Mouse (Mus musculus): Measurements from ENCODE around the gene Mtmr6. TPM values are rescaled to one million over a fixed set of nuclear protein-coding genes. Genes with fewer than 3 reads are reported as not detected.
A peak's percentile ranks its signal among the peaks of the same experiment; 100 is the strongest.

Mtmr6 gene
- polyA plus RNA-seq (2012; ENCODE audit: insufficient read depth, insufficient read length, missing spikeins): 33.1 and 54.3 TPM in 2 replicates

DNA sequence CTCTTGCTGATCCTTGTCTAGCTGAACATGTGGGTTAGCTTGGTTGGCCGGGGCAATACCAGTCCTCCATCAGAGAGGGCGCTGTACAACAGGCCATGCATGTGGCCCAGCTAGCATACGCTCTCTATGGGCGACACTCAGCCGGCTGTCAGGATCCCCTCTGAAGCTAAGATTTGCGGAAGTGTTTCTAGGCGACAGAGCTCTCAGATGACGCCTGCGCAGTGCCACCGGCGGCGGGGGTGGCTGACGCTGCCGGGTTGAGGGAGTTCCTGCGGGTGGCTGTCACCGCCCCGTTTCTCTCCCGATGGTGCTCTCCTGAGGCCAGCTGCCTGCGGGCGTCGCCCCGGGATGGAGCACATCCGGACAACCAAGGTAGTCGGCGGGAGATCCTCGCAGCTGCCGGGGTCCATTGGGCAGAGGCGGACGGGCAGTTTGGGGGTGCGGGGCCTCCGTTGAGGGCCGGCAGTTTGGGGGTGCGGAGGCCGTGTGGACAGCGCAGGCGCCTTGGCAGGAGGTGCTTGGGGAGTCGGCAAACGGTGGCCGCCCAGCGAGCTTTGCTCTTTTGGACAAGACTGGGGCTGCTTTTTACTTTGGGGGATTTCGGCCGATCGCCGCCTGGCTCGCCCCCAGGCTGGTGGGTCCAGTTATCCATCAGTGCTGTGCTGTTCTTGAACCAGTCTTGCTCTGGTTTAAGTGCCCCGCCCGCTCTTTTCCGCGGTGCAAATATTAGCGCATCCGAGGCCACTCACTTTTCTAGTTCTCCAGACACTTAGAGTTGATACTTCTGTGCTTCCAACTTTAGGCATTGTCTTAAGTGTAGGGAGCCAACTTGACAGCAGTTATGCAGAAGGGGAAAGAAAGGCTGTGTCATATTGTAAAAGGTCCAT lies at the start of gene Mtmr6:
Mtmr6 (plus strand) TSS at position 239 of the 887 bp plus-strand sequence.
- Histone ChIP-seq H3K4me1 (ENCODE audit: control insufficient read depth, insufficient read depth, insufficient read length, low read length) (no peaks in the 10 kb centered on the region), H3K27ac (replicated peaks; ENCODE audit: low read depth, low read length) (peak within 1 kb of the TSS; percentile 66), H3K4me3 (ENCODE audit: insufficient read depth, low read depth, low read length) (peak within 1 kb of the TSS; percentile 87)

DNA sequence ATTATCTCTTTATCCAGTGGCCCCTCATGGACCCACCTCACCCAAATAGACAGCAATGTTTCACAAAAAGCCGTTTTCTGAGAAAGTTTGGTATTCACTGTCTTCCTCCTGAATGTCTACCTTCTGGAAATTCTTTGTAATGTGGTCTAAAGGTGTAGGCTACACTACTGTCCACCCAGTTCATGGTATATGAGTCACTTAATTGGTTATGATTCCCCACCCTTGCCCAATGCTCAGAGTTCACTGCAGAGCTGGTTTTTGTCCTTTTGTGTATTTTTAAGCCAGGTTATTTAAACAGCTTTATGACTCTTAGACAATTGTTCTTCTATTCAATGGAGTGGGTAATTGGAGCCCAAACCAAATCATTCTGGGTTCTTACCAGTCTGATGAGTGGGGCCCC lies 48.9 kb upstream of the Mtmr6 start:
- Histone ChIP-seq H3K4me3 (ENCODE audit: insufficient read depth, low read depth, low read length) (no peak overlapping the region), H3K27ac (replicated peaks; ENCODE audit: low read depth, low read length) (no peak overlapping the region), H3K4me1 (ENCODE audit: control insufficient read depth, insufficient read depth, insufficient read length, low read length) (no peaks in the 10 kb centered on the region)

DNA sequence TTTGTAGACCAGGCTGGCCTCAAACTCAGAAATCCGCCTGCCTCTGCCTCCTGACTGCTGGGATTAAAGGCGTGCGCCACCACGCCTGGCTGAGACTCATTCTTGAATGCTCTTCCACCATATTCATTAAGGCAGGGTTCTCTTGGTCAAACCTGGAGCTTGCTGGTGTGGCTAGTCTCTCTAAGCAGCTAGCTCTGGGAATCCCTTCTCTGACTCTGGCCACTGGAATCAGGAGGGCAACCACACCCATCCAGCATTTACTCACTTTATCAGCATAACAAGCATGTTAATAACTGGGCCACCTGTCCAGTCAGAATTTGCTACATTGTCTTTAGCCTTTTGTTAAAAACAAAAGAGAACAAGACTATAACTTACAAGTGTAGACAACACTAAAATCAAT lies 47.4 kb upstream of the Mtmr6 start:
- Histone ChIP-seq H3K27ac (replicated peaks; ENCODE audit: low read depth, low read length) (no peak overlapping the region), H3K4me3 (ENCODE audit: insufficient read depth, low read depth, low read length) (no peak overlapping the region), H3K4me1 (ENCODE audit: control insufficient read depth, insufficient read depth, insufficient read length, low read length) (no peaks in the 10 kb centered on the region)

DNA sequence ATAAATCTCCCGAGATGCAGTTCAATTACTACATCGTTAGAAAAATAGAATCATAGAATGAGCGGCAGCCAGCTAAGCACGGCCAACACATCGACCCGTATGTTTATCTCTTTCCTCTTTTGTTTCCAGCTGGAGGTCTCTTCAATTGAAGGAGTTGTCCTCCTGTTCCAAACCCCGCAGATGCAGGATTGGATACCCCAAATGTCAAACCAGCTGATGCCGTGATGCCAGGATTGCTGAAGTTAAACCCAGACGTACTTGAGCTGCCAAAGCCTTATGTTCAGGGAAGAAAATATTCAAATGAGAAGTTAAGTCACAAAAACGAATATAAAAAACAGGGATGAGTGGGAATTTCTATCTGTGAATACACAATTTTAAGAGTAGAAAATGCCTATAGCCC lies 45.1 kb upstream of the Mtmr6 start:
- H3K4me1 ChIP-seq (ENCODE audit: control insufficient read depth, insufficient read depth, insufficient read length, low read length): no peaks in the 10 kb centered on the region
- no peak overlapping the region for H3K27ac ChIP-seq (replicated peaks; ENCODE audit: low read depth, low read length)
- H3K4me3 ChIP-seq (ENCODE audit: insufficient read depth, low read depth, low read length): no peak overlapping the region

DNA sequence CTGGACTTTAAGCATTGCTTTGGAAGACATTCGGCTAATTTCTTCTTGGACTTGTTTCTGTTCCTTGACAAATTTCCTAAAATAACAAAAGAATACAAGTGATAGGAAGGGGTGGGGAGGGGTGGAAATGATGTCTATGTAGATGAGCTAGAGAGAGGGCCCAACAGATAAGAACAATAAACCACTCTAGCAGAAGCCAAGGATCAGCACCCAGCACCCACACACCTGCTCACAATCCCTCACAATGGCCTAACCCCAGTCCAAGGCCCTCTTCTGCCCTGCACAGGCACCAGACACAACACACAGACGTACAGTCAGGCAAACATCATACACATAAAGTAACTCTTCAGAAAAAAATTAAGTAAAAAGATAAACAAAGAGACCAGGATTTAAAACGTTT lies 26.5 kb upstream of the Mtmr6 start:
- H3K4me1 ChIP-seq (ENCODE audit: control insufficient read depth, insufficient read depth, insufficient read length, low read length): no peaks in the 10 kb centered on the region
- H3K4me3 ChIP-seq (ENCODE audit: insufficient read depth, low read depth, low read length): no peak overlapping the region
- H3K27ac ChIP-seq (replicated peaks; ENCODE audit: low read depth, low read length): no peak overlapping the region

DNA sequence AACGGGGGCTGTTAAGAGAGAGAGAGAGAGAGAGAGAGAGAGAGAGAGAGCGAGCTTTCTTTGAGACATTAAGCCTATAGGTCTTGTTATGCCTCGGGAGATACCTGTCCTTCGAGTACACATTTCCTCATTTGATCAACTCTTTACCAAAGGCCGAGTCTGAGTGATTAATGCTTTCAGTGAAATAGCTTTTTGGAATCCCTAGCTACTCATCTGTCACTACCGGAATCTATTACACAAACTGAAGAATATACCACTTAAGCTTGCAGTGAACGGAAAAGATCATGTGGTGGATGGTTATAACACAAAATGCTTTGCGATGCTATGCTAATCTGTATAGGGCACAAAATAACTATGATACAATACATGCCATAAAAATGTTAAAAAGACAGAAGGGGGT lies 14.7 kb upstream of the Mtmr6 start:
- Histone ChIP-seq H3K27ac (replicated peaks; ENCODE audit: low read depth, low read length) (no peak overlapping the region), H3K4me3 (ENCODE audit: insufficient read depth, low read depth, low read length) (peak overlapping the region; percentile 86; the same call in 1 of the 2 replicates), H3K4me1 (ENCODE audit: control insufficient read depth, insufficient read depth, insufficient read length, low read length) (no peaks in the 10 kb centered on the region; the same call in 1 of the 2 replicates)

DNA sequence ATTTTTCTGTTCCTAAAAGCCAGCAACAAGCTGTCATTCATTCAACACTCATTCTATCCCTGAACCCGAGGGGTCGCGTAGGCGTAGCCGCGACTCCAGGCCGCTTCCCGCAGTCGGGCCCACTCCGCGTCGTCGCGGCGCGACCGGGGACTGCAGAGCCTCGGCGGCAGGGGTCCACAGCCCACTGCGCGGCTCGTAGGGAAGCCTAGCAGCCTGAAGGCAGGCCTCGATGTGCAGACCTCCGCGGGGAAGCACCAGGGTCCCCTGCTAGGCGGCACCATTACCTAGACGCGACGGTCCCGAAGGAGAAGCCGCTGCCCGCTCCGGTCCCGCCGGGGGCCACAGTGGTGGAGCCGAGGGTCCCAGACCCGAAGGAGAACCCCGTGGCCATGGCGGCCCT lies 14.1 kb upstream of the Mtmr6 start:
- peak overlapping the region; percentile 60 for H3K27ac ChIP-seq (replicated peaks; ENCODE audit: low read depth, low read length)
- peak overlapping the region; percentile 86 for H3K4me3 ChIP-seq (ENCODE audit: insufficient read depth, low read depth, low read length)
- H3K4me1 ChIP-seq (ENCODE audit: control insufficient read depth, insufficient read depth, insufficient read length, low read length): no peaks in the 10 kb centered on the region; the same call in 1 of the 2 replicates

DNA sequence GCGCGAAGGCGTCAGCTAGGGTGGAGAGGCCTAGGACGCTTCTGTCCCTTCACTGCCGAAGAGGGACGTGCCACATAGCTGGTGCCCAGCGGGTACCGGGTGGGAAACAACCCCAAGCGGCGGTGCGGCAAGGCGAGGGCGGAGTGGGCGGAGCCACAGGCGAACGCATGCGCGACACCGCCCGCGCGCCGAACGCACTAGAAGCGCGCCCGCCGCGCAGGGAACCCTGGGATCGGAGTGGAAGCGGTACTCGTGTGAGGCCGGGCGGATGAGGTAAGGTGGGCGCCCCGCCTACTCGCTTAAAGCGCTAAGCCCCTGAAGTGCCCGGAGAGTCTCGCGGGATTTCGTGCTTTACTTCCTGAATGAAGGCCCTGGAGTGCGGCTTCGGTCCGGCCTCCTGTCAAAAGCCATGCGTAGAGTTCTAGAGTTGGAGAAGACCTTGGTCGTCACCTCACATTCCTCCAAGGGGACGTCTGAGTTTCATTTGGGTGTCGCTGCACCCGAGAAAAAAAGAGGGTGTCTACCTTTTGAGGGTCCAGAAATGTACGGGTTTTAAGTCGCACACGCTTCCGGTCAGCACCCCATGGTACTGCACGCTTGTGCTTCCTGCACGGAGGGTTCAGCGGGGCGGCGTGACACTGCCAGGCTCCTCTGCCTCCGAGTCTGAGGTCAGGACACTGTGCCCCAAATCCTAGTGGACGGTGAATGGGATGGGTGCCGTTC lies 13.6 kb upstream of the Mtmr6 start, which contains the start of the genes Nupl1 and Gm49336:
Nupl1 (minus strand) TSS at position 151 of the 723 bp plus-strand sequence.
Gm49336 (minus strand) TSS at position 227 of the 723 bp plus-strand sequence.
- peak within 1 kb of the TSS; percentile 86 for H3K4me3 ChIP-seq (ENCODE audit: insufficient read depth, low read depth, low read length)
- H3K27ac ChIP-seq (replicated peaks; ENCODE audit: low read depth, low read length): peak within 1 kb of the TSS; percentile 91
- no peaks in the 10 kb centered on the region; the same call in 1 of the 2 replicates for H3K4me1 ChIP-seq (ENCODE audit: control insufficient read depth, insufficient read depth, insufficient read length, low read length)

DNA sequence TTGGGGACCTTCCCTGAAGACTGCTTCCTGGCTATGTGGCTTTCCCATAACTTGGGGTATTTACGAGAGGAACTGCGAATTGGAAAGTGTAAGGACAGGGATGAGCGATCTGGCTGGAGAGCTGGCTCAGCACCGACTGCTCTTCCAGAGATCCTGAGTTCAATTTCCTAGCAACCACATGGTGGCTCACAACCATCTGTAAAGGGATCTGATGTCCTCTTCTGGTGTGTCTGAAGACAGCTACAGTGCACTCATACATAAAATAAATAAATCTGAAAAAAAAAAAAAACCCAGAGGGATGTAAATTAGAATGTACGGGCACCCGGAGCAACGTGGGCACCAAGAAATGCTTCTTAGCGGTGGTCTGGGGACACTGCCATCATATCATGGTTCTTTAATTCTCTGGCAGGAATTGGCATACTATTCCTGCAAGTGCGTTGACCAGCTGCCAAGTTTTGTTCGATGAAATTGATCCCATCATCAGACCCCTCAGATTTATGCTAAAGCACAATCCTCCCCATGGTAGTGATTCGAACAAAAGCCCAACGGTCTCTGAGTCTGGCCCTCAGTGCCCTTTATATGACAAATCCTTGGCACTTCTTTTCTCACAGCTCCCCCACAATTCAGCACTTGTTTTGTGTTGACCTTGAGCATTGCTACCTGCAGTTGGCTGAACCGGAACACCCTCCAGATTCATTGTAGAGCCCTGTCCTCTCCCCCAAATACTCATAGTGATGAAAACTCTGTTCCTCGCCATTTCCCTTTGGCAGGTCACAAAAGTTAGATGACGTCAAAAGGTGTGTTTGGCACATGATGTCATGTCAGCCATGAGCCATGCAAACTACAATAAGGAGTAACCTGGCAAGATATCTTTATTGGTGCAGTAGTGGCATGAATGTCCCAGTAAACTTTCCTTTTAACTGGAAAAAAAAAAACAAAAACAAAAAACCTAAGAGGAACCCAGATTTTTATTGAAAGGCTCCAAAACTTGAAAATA lies 12.7 kb upstream of the Mtmr6 start:
- peak overlapping the region; percentile 84 for H3K4me3 ChIP-seq (ENCODE audit: insufficient read depth, low read depth, low read length)
- H3K27ac ChIP-seq (replicated peaks; ENCODE audit: low read depth, low read length): peak overlapping the region; percentile 91
- no peaks in the 10 kb centered on the region; the same call in 1 of the 2 replicates for H3K4me1 ChIP-seq (ENCODE audit: control insufficient read depth, insufficient read depth, insufficient read length, low read length)

DNA sequence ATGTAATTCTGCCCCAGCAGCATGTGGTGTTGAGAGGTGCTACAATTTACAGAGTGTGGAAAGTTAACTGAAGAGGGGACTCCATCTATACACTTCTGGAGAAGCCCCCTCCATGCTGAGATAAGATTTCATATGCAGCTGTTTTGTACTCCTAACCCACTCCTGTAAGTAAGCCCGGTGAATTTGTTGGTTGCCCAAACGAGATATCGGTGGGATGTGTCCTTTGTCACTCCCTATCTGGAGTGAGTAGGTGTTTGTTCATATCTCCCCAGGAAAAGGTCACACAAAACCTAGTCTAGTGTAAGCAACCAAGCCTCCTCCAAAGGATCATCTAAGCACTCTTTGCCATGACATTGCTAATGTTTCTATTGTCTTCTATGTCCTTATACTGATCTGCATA lies 11.6 kb upstream of the Mtmr6 start:
- H3K4me3 ChIP-seq (ENCODE audit: insufficient read depth, low read depth, low read length): no peak overlapping the region
- no peaks in the 10 kb centered on the region; the same call in 1 of the 2 replicates for H3K4me1 ChIP-seq (ENCODE audit: control insufficient read depth, insufficient read depth, insufficient read length, low read length)
- H3K27ac ChIP-seq (replicated peaks; ENCODE audit: low read depth, low read length): no peak overlapping the region

DNA sequence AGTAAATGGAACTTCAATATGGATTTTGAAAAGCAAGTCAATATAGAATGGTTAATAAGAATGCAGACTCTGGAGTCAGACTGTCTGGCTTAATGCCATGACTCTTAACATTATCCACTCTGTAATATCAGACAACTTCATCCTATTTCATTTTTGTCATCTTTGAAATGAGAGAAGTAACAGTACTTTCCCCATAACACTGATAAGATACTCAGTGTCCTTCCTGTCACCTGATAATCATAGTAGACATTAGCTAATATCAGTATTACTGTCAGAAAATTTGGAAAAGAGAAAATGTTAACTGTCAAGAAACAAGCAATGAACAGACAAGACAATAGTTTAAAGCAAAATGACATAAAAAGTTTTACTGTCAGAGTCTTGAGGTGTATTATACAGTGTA lies 10.3 kb upstream of the Mtmr6 start:
- no peaks in the 10 kb centered on the region for H3K4me1 ChIP-seq (ENCODE audit: control insufficient read depth, insufficient read depth, insufficient read length, low read length)
- no peak overlapping the region for H3K27ac ChIP-seq (replicated peaks; ENCODE audit: low read depth, low read length)
- H3K4me3 ChIP-seq (ENCODE audit: insufficient read depth, low read depth, low read length): no peak overlapping the region

DNA sequence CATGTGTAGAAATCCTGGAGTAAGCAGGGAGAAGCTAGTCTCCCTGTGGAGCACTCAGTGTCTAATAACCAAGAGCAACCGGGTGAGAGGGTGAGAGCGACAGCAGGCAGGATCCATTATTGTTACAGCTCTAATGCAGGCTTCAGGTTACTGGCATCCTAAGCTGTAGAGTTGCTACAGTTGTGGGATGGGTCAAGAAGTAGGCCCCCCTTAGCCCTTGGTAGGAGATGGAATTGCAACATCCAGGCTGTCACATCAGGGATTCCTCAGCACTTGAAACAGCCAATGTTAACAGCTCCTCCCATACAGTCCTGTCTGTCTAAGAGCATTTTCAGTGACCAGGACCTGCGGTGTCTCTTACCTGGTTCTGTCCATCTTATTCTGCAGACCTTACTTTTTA lies 8.7 kb upstream of the Mtmr6 start:
- no peak overlapping the region for H3K27ac ChIP-seq (replicated peaks; ENCODE audit: low read depth, low read length)

DNA sequence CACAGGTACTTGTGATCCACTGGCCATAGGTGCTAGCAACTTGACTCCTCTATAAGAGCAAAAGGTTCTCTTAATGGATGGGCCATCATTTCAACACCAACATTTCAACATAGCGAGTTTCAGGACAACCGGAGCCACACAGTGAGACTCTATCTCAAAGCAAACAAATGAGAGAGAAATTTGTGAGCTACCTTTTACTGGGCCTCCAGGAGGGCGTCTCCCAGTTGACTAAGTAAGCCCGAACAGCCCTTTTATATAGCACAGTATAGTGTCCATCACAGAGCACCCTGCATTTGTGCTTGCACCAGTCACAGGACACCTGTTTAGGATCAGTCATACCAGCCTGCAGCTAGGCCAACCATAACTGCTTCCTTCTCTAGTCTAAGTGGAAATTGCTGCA lies 7.9 kb upstream of the Mtmr6 start:
- H3K27ac ChIP-seq (replicated peaks; ENCODE audit: low read depth, low read length): no peak overlapping the region

More for the DNA sequence above, 8.7 kb upstream of the Mtmr6 start:
- H3K4me3 ChIP-seq (ENCODE audit: insufficient read depth, low read depth, low read length): no peak overlapping the region
- H3K4me1 ChIP-seq (ENCODE audit: control insufficient read depth, insufficient read depth, insufficient read length, low read length): no peaks in the 10 kb centered on the region

DNA sequence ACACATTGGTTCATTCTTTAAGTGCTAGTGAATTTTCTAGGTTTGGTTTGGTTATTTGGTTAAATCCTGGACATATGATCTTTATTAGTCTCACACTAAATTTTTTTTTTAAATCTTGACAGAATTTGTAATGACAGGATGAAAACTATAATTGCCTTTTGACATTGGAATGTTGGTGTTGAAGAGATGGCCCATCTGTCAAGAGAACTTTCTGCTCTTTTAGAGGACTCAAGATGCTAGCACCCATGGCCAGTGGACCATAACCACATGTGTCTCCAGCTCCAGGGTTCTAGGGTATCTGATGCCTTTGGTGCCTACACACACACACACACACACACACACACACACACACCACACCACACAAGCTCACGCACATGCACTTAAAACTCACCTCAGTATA lies 7.2 kb upstream of the Mtmr6 start:
- Histone ChIP-seq H3K4me3 (ENCODE audit: insufficient read depth, low read depth, low read length) (no peak overlapping the region), H3K27ac (replicated peaks; ENCODE audit: low read depth, low read length) (no peak overlapping the region)

More for the DNA sequence above, 7.9 kb upstream of the Mtmr6 start:
- Histone ChIP-seq H3K4me3 (ENCODE audit: insufficient read depth, low read depth, low read length) (no peak overlapping the region), H3K4me1 (ENCODE audit: control insufficient read depth, insufficient read depth, insufficient read length, low read length) (no peaks in the 10 kb centered on the region)

More for the DNA sequence above, 7.2 kb upstream of the Mtmr6 start:
- H3K4me1 ChIP-seq (ENCODE audit: control insufficient read depth, insufficient read depth, insufficient read length, low read length): no peaks in the 10 kb centered on the region
